Mouse (Mus musculus) kidney, postnatal 0 days (tissue): ENCODE measurements at regions not wholly inside any gene's neighbourhood (a gene's known extent, or its start where the extent isn't known, plus 50 kb on each side); places are given as distances from the start of the nearest gene placed in this dataset. TPM values are rescaled to one million over a fixed set of nuclear protein-coding genes. Genes with fewer than 3 reads are reported as not detected.

Experiments
- ATAC-seq: fragments of 200-750 bp; cut with Nextera tagmentation; replicated peaks from 2 replicates; pipeline ENCODE4 v1.8.0; 2017; ENCODE audit warnings: low read depth, moderate number of reproducible peaks, moderate TSS enrichment, moderate library complexity; ENCODE audit not compliant: low FRiP score
- DNase-seq: peaks from one replicate; pipeline ENCODE4 v3.0.0-alpha.2; 2016; ENCODE audit warnings: low spot score
- H3K27ac ChIP-seq: fragments of 300-500 bp; sonication (generic); 2 replicates; pipeline ENCODE4 v1.5.1; 2014; ENCODE audit warnings: mild to moderate bottlenecking
- H3K27me3 ChIP-seq: fragments of 300-500 bp; sonication (generic); 2 replicates; pipeline ENCODE4 v1.6.1; 2014; ENCODE audit warnings: low read length, mixed read lengths; ENCODE audit not compliant: insufficient read depth
- H3K36me3 ChIP-seq: fragments of 300-500 bp; sonication (generic); 2 replicates; pipeline ENCODE4 v1.6.1; 2014; ENCODE audit warnings: low read length, mixed read lengths; ENCODE audit not compliant: insufficient read depth
- H3K4me1 ChIP-seq: fragments of 300-500 bp; sonication (generic); replicated peaks from 2 replicates; pipeline ENCODE4 v1.6.1; 2014; ENCODE audit warnings: antibody characterized with exemption, low read length, mixed read lengths; ENCODE audit not compliant: insufficient read depth
- H3K4me2 ChIP-seq: fragments of 300-500 bp; sonication (generic); 2 replicates; pipeline ENCODE4 v1.6.1; 2014; ENCODE audit warnings: mild to moderate bottlenecking, low read length, moderate library complexity, mixed read lengths
- H3K4me3 ChIP-seq: fragments of 300-500 bp; sonication (generic); replicated peaks from 2 replicates; pipeline ENCODE4 v1.5.1; 2014; ENCODE audit warnings: low read depth, low read length
- H3K9ac ChIP-seq: fragments of 300-500 bp; sonication (generic); 2 replicates; pipeline ENCODE4 v1.6.1; 2014; ENCODE audit warnings: low read depth, low read length
- H3K9me3 ChIP-seq: fragments of 300-500 bp; sonication (generic); replicated peaks from 2 replicates; pipeline ENCODE4 v1.6.1; 2016; ENCODE audit warnings: low read length, inconsistent platforms, mixed read lengths
- CTCF ChIP-seq: IDR thresholded peaks from 2 replicates; pipeline ENCODE4 v1.5.1; 2016; ENCODE audit warnings: antibody characterized with exemption, low read depth, mild to moderate bottlenecking, moderate library complexity
- WGBS: fragments of 180-500 bp; shearing (Covaris S2); extraction: QIAGEN DNeasy Blood & Tissue Kit; methylation state at CpG from one replicate; pipeline ENCODE4 v1.1.7; 2014; 5-methylcytosine and 5-hydroxymethylcytosine counted together
- microRNA-seq: library from miRNA; unstranded; fragments of <30 nt; microRNA quantifications from one replicate; pipeline ENCODE4, GENCODE M21; 2016

DNA sequence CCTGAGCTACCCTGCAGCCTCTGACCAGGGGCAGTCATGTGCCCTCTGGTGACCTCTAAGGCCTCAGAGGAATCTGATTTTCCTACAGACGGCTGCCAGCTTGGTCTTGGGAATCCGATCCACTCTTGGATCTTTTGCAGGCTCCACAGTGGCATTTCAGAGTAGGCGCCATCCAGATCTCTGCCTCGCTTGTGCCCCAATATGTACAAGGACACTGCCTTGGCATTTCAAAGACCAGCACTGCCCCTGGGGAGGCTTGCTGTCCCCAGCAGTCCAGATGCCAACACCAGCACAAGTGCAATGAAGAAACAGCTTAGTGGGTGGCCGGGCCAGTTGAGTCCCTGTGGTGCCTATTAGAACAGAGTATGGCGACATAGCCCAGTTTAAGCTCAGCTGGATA, 526.6 kb downstream of the Ppargc1a start:
- Histone ChIP-seq H3K4me3 (no peak overlapping the region), H3K27ac (peak overlapping the region; percentile 69), H3K9me3 (no peaks in the 10 kb centered on the region), H3K36me3 (no peaks in the 10 kb centered on the region), H3K27me3 (no peaks in the 10 kb centered on the region), H3K4me2 (no peak overlapping the region), H3K9ac (no peak overlapping the region), H3K4me1 (no peaks in the 10 kb centered on the region)
- no peak for DNase-seq
- peak; percentile 33; the same call in 1 of the 2 replicates for ATAC-seq
- 72% methylated on average over 6 of the region's 6 CpGs for WGBS
- no peak for TF ChIP-seq CTCF

DNA sequence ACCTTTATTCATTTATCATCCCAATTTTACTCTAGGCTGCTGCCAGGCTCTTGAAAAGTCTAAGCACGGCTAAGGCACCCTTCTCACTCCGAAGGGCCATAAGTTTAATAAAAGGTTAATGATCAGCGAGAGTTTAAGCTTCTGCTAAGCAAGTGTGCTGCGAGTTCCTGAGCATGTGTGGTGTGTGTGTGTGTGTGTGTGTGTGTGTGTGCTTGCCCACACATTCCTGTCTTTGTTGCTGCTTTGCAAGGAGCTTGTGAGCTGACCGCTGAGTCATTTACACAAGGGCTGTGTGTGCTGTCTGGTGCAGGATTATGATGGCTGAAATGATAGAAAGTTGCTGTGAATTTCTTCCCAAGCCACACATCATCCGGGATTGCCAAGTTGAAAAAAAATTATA, 527.1 kb downstream of the Ppargc1a start:
- Histone ChIP-seq H3K27ac (peak overlapping the region; percentile 69; the same call in 1 of the 2 replicates), H3K27me3 (no peaks in the 10 kb centered on the region), H3K4me1 (no peaks in the 10 kb centered on the region), H3K9me3 (no peaks in the 10 kb centered on the region), H3K36me3 (no peaks in the 10 kb centered on the region), H3K4me2 (no peak overlapping the region), H3K9ac (no peak overlapping the region), H3K4me3 (no peak overlapping the region)
- ATAC-seq (peak; percentile 68), DNase-seq (peak; percentile 21)
- WGBS = 48% methylated on average over 6 of the region's 6 CpGs
- no peak for TF ChIP-seq CTCF

DNA sequence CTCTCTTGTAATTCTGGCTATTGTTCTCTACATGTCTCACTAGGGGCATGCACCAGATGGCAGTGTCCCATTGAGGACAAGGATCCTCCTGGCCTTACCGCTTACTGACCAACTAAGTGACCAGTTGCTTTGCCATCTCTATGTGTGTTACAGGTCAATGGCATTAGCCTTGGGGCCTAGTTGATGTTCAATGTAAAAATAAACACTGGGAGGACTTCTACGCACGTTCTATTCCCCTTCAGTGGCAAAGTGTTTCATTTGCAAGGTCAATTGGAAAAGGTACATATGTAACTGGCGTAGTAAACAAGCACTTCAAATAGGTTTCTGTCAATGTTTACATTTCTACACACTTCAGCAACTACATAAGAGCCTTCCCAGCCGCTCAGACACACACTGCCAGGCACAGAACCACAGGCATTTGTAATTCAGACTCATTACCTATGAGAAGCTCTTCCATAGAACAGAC, 527.8 kb downstream of the Ppargc1a start:
- 46% methylated on average over 5 of the region's 5 CpGs for WGBS
- TF ChIP-seq CTCF = peak; percentile 76
- H3K36me3 ChIP-seq = no peaks in the 10 kb centered on the region
- no peaks in the 10 kb centered on the region for H3K9me3 ChIP-seq
- H3K27me3 ChIP-seq = no peaks in the 10 kb centered on the region
- no peak overlapping the region for H3K4me3 ChIP-seq
- ATAC-seq = peak; percentile 90
- no peaks in the 10 kb centered on the region for H3K4me1 ChIP-seq
- H3K27ac ChIP-seq = peak overlapping the region; percentile 69; the same call in 1 of the 2 replicates
- no peak overlapping the region for H3K4me2 ChIP-seq
- peak; percentile 70 for DNase-seq
- H3K9ac ChIP-seq = no peak overlapping the region

DNA sequence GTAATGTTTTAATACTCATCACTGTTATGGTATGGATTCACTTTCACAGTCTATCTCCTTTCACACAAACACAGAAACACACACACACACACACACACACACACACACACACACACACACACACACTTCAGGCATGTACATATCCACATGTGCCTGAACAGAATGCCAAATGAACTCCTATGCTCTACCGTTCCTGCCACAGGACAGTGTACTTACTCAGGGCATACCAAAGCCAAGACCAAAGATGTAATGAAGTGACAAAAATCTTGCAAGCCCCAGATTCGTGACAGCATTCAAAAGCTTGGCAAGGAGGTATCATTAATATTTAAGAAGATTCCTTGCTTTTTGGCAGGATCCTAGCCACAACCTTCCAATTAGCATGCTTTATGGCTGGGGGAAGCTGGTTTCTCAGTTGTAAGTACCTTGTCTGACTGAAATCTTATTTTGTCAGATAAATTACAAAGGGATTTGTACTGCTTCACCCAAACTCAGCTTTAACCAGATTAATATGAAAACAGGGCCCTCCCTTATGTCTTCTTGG, 531.0 kb downstream of the Ppargc1a start:
- 77% methylated on average over 2 of the region's 2 CpGs for WGBS
- H3K27ac ChIP-seq = no peak overlapping the region
- no peaks in the 10 kb centered on the region for H3K4me1 ChIP-seq
- H3K9ac ChIP-seq = no peak overlapping the region
- no peak overlapping the region for H3K4me2 ChIP-seq
- DNase-seq (no peak), ATAC-seq (no peak)
- no peak for TF ChIP-seq CTCF
- H3K9me3 ChIP-seq = no peaks in the 10 kb centered on the region
- no peaks in the 10 kb centered on the region for H3K36me3 ChIP-seq
- no peak overlapping the region for H3K4me3 ChIP-seq
- H3K27me3 ChIP-seq = no peaks in the 10 kb centered on the region

DNA sequence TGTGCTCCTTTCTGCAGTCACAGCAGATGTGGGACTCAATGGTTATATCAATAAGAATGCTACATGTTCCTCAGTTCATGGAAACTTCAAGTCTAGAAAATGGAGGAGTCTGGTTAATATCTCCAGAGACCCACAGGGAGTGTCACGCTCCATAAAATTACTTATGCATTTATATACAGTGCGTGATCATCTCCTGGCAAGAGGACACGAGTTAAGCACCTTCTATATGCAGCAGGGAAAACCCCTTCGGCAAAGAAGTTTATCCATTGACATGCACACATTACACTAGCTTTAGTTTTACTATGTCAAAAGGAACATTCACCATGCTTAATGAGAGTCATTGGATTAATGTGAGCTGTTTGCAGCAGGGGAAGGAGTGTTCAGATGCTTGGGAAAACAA, 538.6 kb downstream of the Ppargc1a start:
- H3K9me3 ChIP-seq = no peaks in the 10 kb centered on the region
- WGBS = 56% methylated on average over 4 of the region's 4 CpGs
- no peak overlapping the region for H3K4me3 ChIP-seq
- peak; percentile 3 for DNase-seq
- H3K4me2 ChIP-seq = no peak overlapping the region
- TF ChIP-seq CTCF = no peak
- no peaks in the 10 kb centered on the region for H3K36me3 ChIP-seq
- 0 out of 2 replicates have a peak, but pooled peaks have one; percentile 29 for ATAC-seq
- no peak overlapping the region for H3K27ac ChIP-seq
- H3K27me3 ChIP-seq = no peaks in the 10 kb centered on the region
- no peaks in the 10 kb centered on the region for H3K4me1 ChIP-seq
- no peak overlapping the region for H3K9ac ChIP-seq

DNA sequence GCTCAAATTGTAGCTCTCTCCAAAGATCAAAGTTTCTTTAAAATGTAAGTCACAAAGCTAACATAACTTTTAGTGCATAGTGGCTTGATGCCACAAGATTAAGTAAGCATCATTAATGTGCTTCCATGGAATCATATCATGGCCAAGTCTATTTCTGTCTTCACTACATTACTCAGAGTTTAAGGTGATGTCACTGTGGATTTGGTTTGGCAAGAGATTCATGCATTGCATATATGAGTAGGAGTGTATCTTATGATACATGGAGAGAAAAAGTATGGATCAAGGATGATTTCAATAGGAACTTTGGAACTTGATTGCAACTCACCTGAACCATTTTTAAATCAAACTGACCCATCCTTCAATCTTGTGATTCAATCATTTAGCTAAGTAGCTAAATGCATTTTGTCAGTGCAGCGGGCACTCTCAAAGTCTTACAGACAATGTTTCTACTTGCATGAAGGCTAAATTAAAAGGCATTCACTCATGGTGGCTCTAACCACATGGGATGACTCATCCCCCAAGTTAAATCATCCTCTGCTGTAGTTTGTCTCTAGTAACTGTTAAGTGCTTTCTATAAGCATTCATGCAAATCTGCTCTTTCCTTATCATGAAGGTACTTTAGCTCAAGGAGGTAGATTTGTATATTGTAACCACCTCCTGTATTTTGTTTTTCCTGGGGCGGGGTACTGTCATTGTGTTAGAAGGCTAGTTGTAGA, 576.5 kb downstream of the Ppargc1a start:
- WGBS = 92% methylated on average over 2 of the region's 2 CpGs
- no peaks in the 10 kb centered on the region for H3K9me3 ChIP-seq
- ATAC-seq = no peak
- H3K4me3 ChIP-seq = no peak overlapping the region
- H3K9ac ChIP-seq = no peak overlapping the region
- no peaks in the 10 kb centered on the region for H3K27me3 ChIP-seq
- H3K36me3 ChIP-seq = no peaks in the 10 kb centered on the region
- no peaks in the 10 kb centered on the region for H3K4me1 ChIP-seq
- TF ChIP-seq CTCF = no peak
- no peak for DNase-seq
- no peak overlapping the region for H3K4me2 ChIP-seq
- no peak overlapping the region for H3K27ac ChIP-seq

Small RNAs in the stretch of these regions (microRNA-seq; reads per million reads assigned to microRNA genes)
- not detected for gene Gm44377
